Mouse (Mus musculus) intestine, postnatal 0 days (tissue): ENCODE measurements around the gene Fads3. TPM values are rescaled to one million over a fixed set of nuclear protein-coding genes. Genes with fewer than 3 reads are reported as not detected.

Source experiments
- ATAC-seq: fragments of 200-750 bp; cut with Nextera tagmentation; 2 replicates; pipeline ENCODE4 v1.8.0; 2017; ENCODE audit warnings: mild to moderate bottlenecking, moderate TSS enrichment, moderate library complexity
- H3K27ac ChIP-seq: fragments of 300-500 bp; sonication (generic); 2 replicates; pipeline ENCODE4 v1.5.1; 2014; ENCODE audit warnings: mild to moderate bottlenecking, low read depth, low read length, moderate library complexity
- H3K27me3 ChIP-seq: fragments of 300-500 bp; sonication (generic); replicated peaks from 2 replicates; pipeline ENCODE4 v1.6.1; 2014; ENCODE audit warnings: low read length, mixed read lengths; ENCODE audit not compliant: control insufficient read depth, insufficient read depth
- H3K36me3 ChIP-seq: fragments of 300-500 bp; sonication (generic); 2 replicates; pipeline ENCODE4 v1.6.1; 2014; ENCODE audit warnings: mild to moderate bottlenecking, moderate library complexity; ENCODE audit not compliant: control insufficient read depth, insufficient read depth
- H3K4me1 ChIP-seq: fragments of 300-500 bp; sonication (generic); replicated peaks from 2 replicates; pipeline ENCODE4 v1.6.1; 2014; ENCODE audit warnings: antibody characterized with exemption, low read length, mixed read lengths; ENCODE audit not compliant: control insufficient read depth, insufficient read depth
- H3K4me2 ChIP-seq: fragments of 300-500 bp; sonication (generic); replicated peaks from 2 replicates; pipeline ENCODE4 v1.6.1; 2014; ENCODE audit warnings: low read depth, mild to moderate bottlenecking, moderate library complexity
- H3K4me3 ChIP-seq: fragments of 300-500 bp; sonication (generic); 2 replicates; pipeline ENCODE4 v1.5.1; 2014; ENCODE audit warnings: low read depth, low read length
- H3K9ac ChIP-seq: fragments of 300-500 bp; sonication (generic); 2 replicates; pipeline ENCODE4 v1.6.1; 2014; ENCODE audit warnings: mild to moderate bottlenecking, low read depth, low read length
- H3K9me3 ChIP-seq: fragments of 300-500 bp; sonication (generic); 2 replicates; pipeline ENCODE4 v1.6.1; 2016; ENCODE audit warnings: mixed run types; ENCODE audit not compliant: control insufficient read depth
- CTCF ChIP-seq: sonication (generic); IDR thresholded peaks from 2 replicates; pipeline ENCODE4 v1.5.1; 2016; ENCODE audit warnings: low read depth, mild to moderate bottlenecking, control low read depth, antibody characterized with exemption, moderate library complexity
- WGBS: fragments of 180-500 bp; shearing (Covaris S2); extraction: QIAGEN DNeasy Blood & Tissue Kit; methylation state at CpG from one replicate; pipeline ENCODE4 v1.1.7; 2014; 5-methylcytosine and 5-hydroxymethylcytosine counted together
- polyA plus RNA-seq: library from polyadenylated mRNA; unstranded; fragments of >200 nt; fragmentation: Nextera tagmentation; extraction: Ambion mirVana; gene quantifications from 2 replicates; pipeline ENCODE4 v1.2.1, GENCODE M21; 2015

Gene Fads3
- polyA plus RNA-seq, 1 experiment from 2014 or later: 4.7 TPM

GRCm38 (mm10) chr19:10045707-10046106 lies 4.3 kb downstream of the Fads3 start:
- WGBS: 78% methylated on average over 2 of the region's 2 CpGs
- H3K4me3 ChIP-seq: no peak overlapping the region
- H3K9me3 ChIP-seq: no peaks in the 10 kb centered on the region
- no peaks in the 10 kb centered on the region for H3K27me3 ChIP-seq
- H3K9ac ChIP-seq: no peak overlapping the region
- H3K27ac ChIP-seq: no peak overlapping the region
- no peak for ATAC-seq
- no peaks in the 10 kb centered on the region; the same call in 1 of the 2 replicates for H3K36me3 ChIP-seq
- no peak overlapping the region for H3K4me2 ChIP-seq
- peaks cover 7% of the 10 kb centered on the region; the same call in 1 of the 2 replicates for H3K4me1 ChIP-seq
- TF ChIP-seq CTCF: no peak

- H3K36me3 ChIP-seq: no peaks in the 10 kb centered on the region; the same call in 1 of the 2 replicates
- WGBS: 44% methylated on average over 4 of the region's 4 CpGs
- ATAC-seq: no peak
- H3K9ac ChIP-seq: no peak overlapping the region
- H3K4me1 ChIP-seq: peaks cover 14% of the 10 kb centered on the region; the same call in 1 of the 2 replicates
- no peaks in the 10 kb centered on the region for H3K27me3 ChIP-seq
- no peak overlapping the region for H3K27ac ChIP-seq
- no peaks in the 10 kb centered on the region for H3K9me3 ChIP-seq
- TF ChIP-seq CTCF: no peak
- H3K4me3 ChIP-seq: no peak overlapping the region
- no peak overlapping the region for H3K4me2 ChIP-seq
These were observed 5.0 kb downstream of the Fads3 start for GRCm38 (mm10) chr19:10046346-10046745.

- no peak overlapping the region for H3K4me3 ChIP-seq
- H3K36me3 ChIP-seq: no peaks in the 10 kb centered on the region
- 44% methylated on average over 3 of the region's 3 CpGs for WGBS
- H3K27ac ChIP-seq: no peak overlapping the region
- no peak overlapping the region for H3K4me2 ChIP-seq
- H3K4me1 ChIP-seq: peaks cover 11% of the 10 kb centered on the region; the same call in 1 of the 2 replicates
- ATAC-seq: no peak
- H3K9me3 ChIP-seq: no peaks in the 10 kb centered on the region
- no peaks in the 10 kb centered on the region for H3K27me3 ChIP-seq
- H3K9ac ChIP-seq: no peak overlapping the region
- no peak for TF ChIP-seq CTCF
These were observed 5.6 kb downstream of the Fads3 start for GRCm38 (mm10) chr19:10046983-10047382.

GRCm38 (mm10) chr19:10049533-10049932 lies 8.2 kb downstream of the Fads3 start:
- no peak for ATAC-seq
- no peak overlapping the region for H3K9ac ChIP-seq

GRCm38 (mm10) chr19:10050438-10050837 lies 9.1 kb downstream of the Fads3 start:
- 0 out of 2 replicates have a peak overlapping the region, but pooled peaks have one; percentile 15 for H3K27ac ChIP-seq
- no peak for TF ChIP-seq CTCF
- ATAC-seq: peak; percentile 86
- 29% methylated on average over 2 of the region's 2 CpGs for WGBS
- H3K4me2 ChIP-seq: no peak overlapping the region
- H3K4me3 ChIP-seq: no peak overlapping the region
- H3K4me1 ChIP-seq: 0 out of 2 replicates have a peak, but pooled peaks cover 11% of the 10 kb centered on the region
- H3K9ac ChIP-seq: no peak overlapping the region
- H3K36me3 ChIP-seq: peaks cover 14% of the 10 kb centered on the region; the same call in 1 of the 2 replicates
- no peaks in the 10 kb centered on the region for H3K27me3 ChIP-seq
- H3K9me3 ChIP-seq: no peaks in the 10 kb centered on the region

More at GRCm38 (mm10) chr19:10049533-10049932, 8.2 kb downstream of the Fads3 start:
- Histone ChIP-seq H3K4me1 (0 out of 2 replicates have a peak, but pooled peaks cover 11% of the 10 kb centered on the region), H3K36me3 (peaks cover 11% of the 10 kb centered on the region; the same call in 1 of the 2 replicates), H3K4me2 (no peak overlapping the region), H3K4me3 (no peak overlapping the region), H3K27me3 (no peaks in the 10 kb centered on the region), H3K27ac (no peak overlapping the region), H3K9me3 (no peaks in the 10 kb centered on the region)
- TF ChIP-seq CTCF: no peak

GRCm38 (mm10) chr19:10052698-10053097 lies 11.3 kb downstream of the Fads3 start:
- H3K4me2 ChIP-seq: no peak overlapping the region
- peaks cover 25% of the 10 kb centered on the region; the same call in 1 of the 2 replicates for H3K36me3 ChIP-seq
- H3K27me3 ChIP-seq: no peaks in the 10 kb centered on the region
- no peaks in the 10 kb centered on the region for H3K9me3 ChIP-seq
- WGBS: 87% methylated on average over 4 of the region's 4 CpGs
- peaks cover 19% of the 10 kb centered on the region for H3K4me1 ChIP-seq
- no peak overlapping the region for H3K9ac ChIP-seq
- no peak overlapping the region for H3K4me3 ChIP-seq
- no peak for ATAC-seq
- H3K27ac ChIP-seq: no peak overlapping the region
- no peak for TF ChIP-seq CTCF
